Mouse (Mus musculus) MEL (cell line): ENCODE measurements at regions not wholly inside any gene's neighbourhood (a gene's known extent, or its start where the extent isn't known, plus 50 kb on each side); places are given as distances from the start of the nearest gene placed in this dataset.

Experiments
- DNase-seq: peaks from one replicate; pipeline ENCODE4 v3.0.0; 2011; ENCODE audit warnings: low read depth, low spot score
- H3K27ac ChIP-seq: 2 replicates; pipeline ENCODE4 v1.5.1; 2012; ENCODE audit warnings: low read depth, mild to moderate bottlenecking, control low read depth, low read length, moderate library complexity; ENCODE audit not compliant: control insufficient read depth
- H3K27me3 ChIP-seq, 2 experiments: fragments of 150-350 bp in 1 of 2; sonication (generic) in 1 of 2; 2 replicates each; pipeline ENCODE4 v1.6.1; 2012; ENCODE audit warnings: low read length in 2 of 2, mild to moderate bottlenecking in 2 of 2, improper control_type of control experiment in 1 of 2, moderate library complexity in 1 of 2; ENCODE audit not compliant: insufficient read depth in 2 of 2, control insufficient read depth in 1 of 2
- H3K36me3 ChIP-seq, 2 experiments: 2 replicates each; pipeline ENCODE4 v1.6.1; 2012 to 2014; ENCODE audit warnings: low read length in 2 of 2, improper control_type of control experiment in 1 of 2, inconsistent platforms in 1 of 2, mild to moderate bottlenecking in 1 of 2; ENCODE audit not compliant: insufficient read depth in 2 of 2, control insufficient read depth in 1 of 2
- H3K4me1 ChIP-seq, 2 experiments: fragments of 150-350 bp in 1 of 2; sonication (generic) in 1 of 2; 2 replicates each; pipeline ENCODE4 v1.6.1; 2012; ENCODE audit warnings: low read length in 2 of 2, improper control_type of control experiment in 1 of 2, mild to moderate bottlenecking in 1 of 2; ENCODE audit not compliant: insufficient read depth in 2 of 2, control insufficient read depth in 1 of 2
- H3K4me3 ChIP-seq, 2 experiments: fragments of 150-350 bp in 1 of 2; sonication (generic) in 1 of 2; 2 replicates each; pipeline ENCODE4 v1.5.1; 2012; ENCODE audit warnings: low read depth in 2 of 2, low read length in 2 of 2, mild to moderate bottlenecking in 2 of 2, moderate library complexity in 2 of 2, control low read depth in 1 of 2, improper control_type of control experiment in 1 of 2; ENCODE audit not compliant: control insufficient read depth in 1 of 2, insufficient read depth in 1 of 2
- H3K79me2 ChIP-seq: 2 replicates; pipeline ENCODE4 v1.6.1; 2012; ENCODE audit warnings: mild to moderate bottlenecking, low read length, moderate library complexity; ENCODE audit not compliant: control insufficient read depth, poor library complexity, insufficient read depth
- H3K9ac ChIP-seq: 2 replicates; pipeline ENCODE4 v1.6.1; 2012; ENCODE audit warnings: low read depth, mild to moderate bottlenecking, control low read depth, low read length, moderate library complexity; ENCODE audit not compliant: control insufficient read depth, poor library complexity, severe bottlenecking
- H3K9me3 ChIP-seq: fragments of 150-350 bp; sonication (generic); replicated peaks from 2 replicates; pipeline ENCODE4 v1.6.1; 2012; ENCODE audit warnings: mild to moderate bottlenecking, low read length, improper control_type of control experiment, moderate library complexity; ENCODE audit not compliant: insufficient read depth
- BHLHE40 ChIP-seq: IDR thresholded peaks from 2 replicates; pipeline ENCODE4 v1.6.1; 2012; ENCODE audit warnings: low read depth, mild to moderate bottlenecking, inconsistent platforms, low read length, improper control_type of control experiment, borderline replicate concordance
- CTCF ChIP-seq, 3 experiments: IDR thresholded peaks in 2 of 3; conservative IDR thresholded peaks in 1 of 3; 2 replicates each; pipeline ENCODE4 v1.5.1; 2011 to 2012; ENCODE audit warnings: low read length in 3 of 3, low read depth in 2 of 3, mild to moderate bottlenecking in 2 of 3, improper control_type of control experiment in 1 of 3, inconsistent platforms in 1 of 3, mixed read lengths in 1 of 3, moderate library complexity in 1 of 3; ENCODE audit not compliant: control insufficient read depth in 1 of 3, insufficient read depth in 1 of 3, poor library complexity in 1 of 3, severe bottlenecking in 1 of 3
- E2F4 ChIP-seq: IDR thresholded peaks from 2 replicates; pipeline ENCODE4 v1.6.1; 2011; ENCODE audit warnings: low read depth, low read length, improper control_type of control experiment, borderline replicate concordance
- ELF1 ChIP-seq: IDR thresholded peaks from 2 replicates; pipeline ENCODE4 v1.6.1; 2014; ENCODE audit warnings: low read depth, mild to moderate bottlenecking, inconsistent platforms, low read length, improper control_type of control experiment, moderate library complexity
- EP300 ChIP-seq, 2 experiments: IDR thresholded peaks; 2 replicates each; pipeline ENCODE4 v1.6.1; 2011; ENCODE audit warnings: improper control_type of control experiment in 2 of 2, low read length in 2 of 2, low read depth in 1 of 2, mild to moderate bottlenecking in 1 of 2
- GABPA ChIP-seq: IDR thresholded peaks from 2 replicates; pipeline ENCODE4 v1.6.1; 2012; ENCODE audit warnings: low read depth, mild to moderate bottlenecking, inconsistent platforms, low read length, improper control_type of control experiment, moderate library complexity
- HCFC1 ChIP-seq: IDR thresholded peaks from 2 replicates; pipeline ENCODE4 v1.6.1; 2012; ENCODE audit warnings: low read depth, mild to moderate bottlenecking, inconsistent platforms, low read length, improper control_type of control experiment, moderate library complexity
- JUND ChIP-seq: IDR thresholded peaks from 2 replicates; pipeline ENCODE4 v1.6.1; 2011; ENCODE audit warnings: low read depth, mild to moderate bottlenecking, improper control_type of control experiment, low read length
- KAT2A ChIP-seq: conservative IDR thresholded peaks from 2 replicates; pipeline ENCODE4 v1.6.1; 2012; ENCODE audit warnings: low read depth, low read length, improper control_type of control experiment, inconsistent platforms
- MAFK ChIP-seq: IDR thresholded peaks from 2 replicates; pipeline ENCODE4 v1.6.1; 2011; ENCODE audit warnings: low read depth, mild to moderate bottlenecking, low read length, improper control_type of control experiment, borderline replicate concordance
- MAZ ChIP-seq: IDR thresholded peaks from 2 replicates; pipeline ENCODE4 v1.6.1; 2012; ENCODE audit warnings: low read depth, mild to moderate bottlenecking, inconsistent platforms, low read length, improper control_type of control experiment
- MXI1 ChIP-seq: IDR thresholded peaks from 2 replicates; pipeline ENCODE4 v1.6.1; 2011; ENCODE audit warnings: mild to moderate bottlenecking, low read depth, low read length, improper control_type of control experiment
- NELFE ChIP-seq: IDR thresholded peaks from 2 replicates; pipeline ENCODE4 v1.6.1; 2011; ENCODE audit warnings: low read depth, low read length, improper control_type of control experiment
- NRF1 ChIP-seq: IDR thresholded peaks from 2 replicates; pipeline ENCODE4 v1.6.1; 2014; ENCODE audit warnings: low read depth, mild to moderate bottlenecking, inconsistent platforms, low read length, improper control_type of control experiment, moderate library complexity; ENCODE audit not compliant: poor library complexity, insufficient read depth, severe bottlenecking
- POLR2AphosphoS2 ChIP-seq: IDR thresholded peaks from 2 replicates; pipeline ENCODE4 v1.6.1; 2011; ENCODE audit warnings: low read length, improper control_type of control experiment
- RAD21 ChIP-seq: IDR thresholded peaks from 2 replicates; pipeline ENCODE4 v1.6.1; 2011; ENCODE audit warnings: mild to moderate bottlenecking, low read depth, low read length, improper control_type of control experiment
- RCOR1 ChIP-seq: IDR thresholded peaks from 2 replicates; pipeline ENCODE4 v1.6.1; 2012; ENCODE audit warnings: low read depth, mild to moderate bottlenecking, inconsistent platforms, low read length, improper control_type of control experiment
- SMC3 ChIP-seq: IDR thresholded peaks from 2 replicates; pipeline ENCODE4 v1.6.1; 2011; ENCODE audit warnings: low read depth, low read length, improper control_type of control experiment
- TBP ChIP-seq: IDR thresholded peaks from 2 replicates; pipeline ENCODE4 v1.8.0; 2011; ENCODE audit warnings: low read depth, low read length, improper control_type of control experiment
- TCF12 ChIP-seq: IDR thresholded peaks from 2 replicates; pipeline ENCODE4 v1.6.1; 2014; ENCODE audit warnings: low read depth, mild to moderate bottlenecking, inconsistent platforms, low read length, improper control_type of control experiment, moderate library complexity
- UBTF ChIP-seq: IDR thresholded peaks from 2 replicates; pipeline ENCODE4 v1.6.1; 2012; ENCODE audit warnings: low read depth, mild to moderate bottlenecking, inconsistent platforms, low read length, improper control_type of control experiment, moderate library complexity, borderline replicate concordance; ENCODE audit not compliant: insufficient read depth
- ZC3H11A ChIP-seq: IDR thresholded peaks from 2 replicates; pipeline ENCODE4 v1.6.1; 2012; ENCODE audit warnings: low read depth, mild to moderate bottlenecking, inconsistent platforms, low read length, improper control_type of control experiment
- ZMIZ1 ChIP-seq: IDR thresholded peaks from 2 replicates; pipeline ENCODE4 v1.6.1; 2012; ENCODE audit warnings: low read depth, mild to moderate bottlenecking, inconsistent platforms, low read length, improper control_type of control experiment, moderate library complexity
- ZNF384 ChIP-seq: IDR thresholded peaks from 2 replicates; pipeline ENCODE4 v1.6.1; 2012; ENCODE audit warnings: low read depth, mild to moderate bottlenecking, inconsistent platforms, low read length, improper control_type of control experiment

DNA sequence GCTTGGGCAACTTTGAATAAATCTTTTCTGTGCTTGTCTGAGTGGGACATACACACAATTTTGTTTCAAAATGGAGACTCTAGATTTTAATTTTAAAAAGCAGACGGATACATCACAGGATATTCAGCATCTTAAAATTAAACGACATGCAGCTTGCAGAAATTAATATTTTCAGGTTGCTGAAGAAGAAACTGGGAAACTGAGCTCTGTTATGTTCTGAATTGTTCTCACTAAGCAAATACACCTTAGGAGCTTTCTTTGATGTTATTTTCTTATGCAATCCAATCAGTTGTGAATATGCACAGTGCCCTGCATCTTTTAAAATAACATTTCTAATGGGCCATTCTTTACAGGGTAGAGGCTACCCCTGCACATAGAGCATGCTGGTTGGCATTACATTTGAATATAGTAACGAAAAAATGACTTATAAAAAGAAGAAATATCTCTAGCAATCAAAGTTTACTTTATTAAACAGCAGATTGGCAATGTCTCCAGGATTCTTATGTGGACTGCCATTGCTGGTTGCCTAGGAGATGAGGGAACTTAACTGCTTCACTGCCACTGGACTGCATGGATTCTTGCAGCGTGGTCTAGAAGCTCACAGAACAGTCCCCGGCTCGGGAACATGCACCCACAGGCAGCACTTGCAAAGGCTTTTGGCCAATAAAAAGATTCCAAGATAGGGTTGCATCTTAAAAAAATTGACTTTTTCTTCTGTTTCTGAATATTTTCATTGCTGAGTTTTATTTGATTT is 279.7 kb downstream of the Sox11 start:
- H3K9ac ChIP-seq = no peak overlapping the region
- DNase-seq = no peak
- H3K36me3 ChIP-seq = no peaks in the 10 kb centered on the region
- H3K27me3 ChIP-seq = no peaks in the 10 kb centered on the region
- no peak overlapping the region for H3K4me3 ChIP-seq
- H3K79me2 ChIP-seq = no peaks in the 10 kb centered on the region
- TF ChIP-seq MXI1 (no peak), EP300 (IDR thresholded peaks at IDR 0.05; ENCODE audit: low read depth in 1 of 2, low read length in 2 of 2) (no peak), POLR2AphosphoS2 (no peak), UBTF (no peak), BHLHE40 (no peak), KAT2A (no peak), RCOR1 (no peak), HCFC1 (no peak), NRF1 (no peak), TBP (no peak), JUND (no peak), E2F4 (no peak), MAFK (no peak), ZMIZ1 (no peak), ELF1 (no peak), ZNF384 (no peak), ZC3H11A (no peak)
- no peaks in the 10 kb centered on the region for H3K9me3 ChIP-seq
- no peak overlapping the region for H3K27ac ChIP-seq
- H3K4me1 ChIP-seq = no peaks in the 10 kb centered on the region

DNA sequence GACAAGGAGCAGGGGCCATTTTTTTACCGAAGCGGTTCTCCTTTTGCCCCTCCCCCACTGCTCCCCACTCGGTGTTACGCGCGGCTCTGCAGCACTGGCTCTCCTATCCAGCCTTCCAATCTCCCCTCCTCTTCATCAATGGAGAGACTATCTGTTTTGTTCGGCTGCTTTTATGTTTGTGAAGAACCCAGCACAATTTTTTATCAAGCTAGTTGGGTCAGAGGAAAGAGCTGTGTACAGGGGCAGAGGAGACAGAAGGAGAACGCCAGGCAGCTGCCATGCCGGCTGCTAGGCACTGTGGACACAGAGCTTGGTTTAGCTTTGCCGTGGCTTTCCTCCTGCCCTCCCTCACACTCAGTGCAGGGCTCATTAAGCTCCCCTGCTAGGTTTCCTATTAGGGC is 280.3 kb downstream of the Sox11 start:
- H3K4me1 ChIP-seq = no peaks in the 10 kb centered on the region
- no peak for TF ChIP-seq TCF12
- no peak for TF ChIP-seq RAD21
- TF ChIP-seq BHLHE40 = no peak
- TF ChIP-seq MAZ = no peak
- no peak for TF ChIP-seq GABPA
- TF ChIP-seq POLR2AphosphoS2 = no peak
- TF ChIP-seq MXI1 = no peak
- no peak for TF ChIP-seq ZC3H11A
- no peak for TF ChIP-seq HCFC1
- no peak for TF ChIP-seq NRF1
- TF ChIP-seq SMC3 = no peak
- TF ChIP-seq E2F4 = no peak
- TF ChIP-seq CTCF (IDR thresholded peaks at IDR 0.05 in 2 of 3, conservative IDR thresholded peaks at IDR 0.05 in 1 of 3; ENCODE audit: control insufficient read depth in 1 of 3, insufficient read depth in 1 of 3, low read depth in 2 of 3, low read length in 3 of 3, poor library complexity in 1 of 3, severe bottlenecking in 1 of 3) = no peak
- no peak for TF ChIP-seq TBP
- TF ChIP-seq NELFE = no peak
- no peaks in the 10 kb centered on the region for H3K9me3 ChIP-seq
- H3K79me2 ChIP-seq = no peaks in the 10 kb centered on the region
- no peaks in the 10 kb centered on the region for H3K27me3 ChIP-seq
- DNase-seq = no peak
- H3K27ac ChIP-seq = no peak overlapping the region
- H3K4me3 ChIP-seq = no peak overlapping the region
- H3K9ac ChIP-seq = no peak overlapping the region
- H3K36me3 ChIP-seq = no peaks in the 10 kb centered on the region
